Mouse (Mus musculus) cerebellum, postnatal 4 days (tissue): Measurements from ENCODE around the gene Gm10031.

Experiments
- DNase-seq, 2 experiments: peaks; one replicate each; pipeline ENCODE4 v3.0.0; 2022; ENCODE audit warnings: low spot score in 2 of 2, mixed read lengths in 1 of 2

Gm10031 gene

GRCm38 (mm10) chr1:156543999-156544398 lies 20.2 kb downstream of the Gm10031 start:
- no peak for DNase-seq

DNA sequence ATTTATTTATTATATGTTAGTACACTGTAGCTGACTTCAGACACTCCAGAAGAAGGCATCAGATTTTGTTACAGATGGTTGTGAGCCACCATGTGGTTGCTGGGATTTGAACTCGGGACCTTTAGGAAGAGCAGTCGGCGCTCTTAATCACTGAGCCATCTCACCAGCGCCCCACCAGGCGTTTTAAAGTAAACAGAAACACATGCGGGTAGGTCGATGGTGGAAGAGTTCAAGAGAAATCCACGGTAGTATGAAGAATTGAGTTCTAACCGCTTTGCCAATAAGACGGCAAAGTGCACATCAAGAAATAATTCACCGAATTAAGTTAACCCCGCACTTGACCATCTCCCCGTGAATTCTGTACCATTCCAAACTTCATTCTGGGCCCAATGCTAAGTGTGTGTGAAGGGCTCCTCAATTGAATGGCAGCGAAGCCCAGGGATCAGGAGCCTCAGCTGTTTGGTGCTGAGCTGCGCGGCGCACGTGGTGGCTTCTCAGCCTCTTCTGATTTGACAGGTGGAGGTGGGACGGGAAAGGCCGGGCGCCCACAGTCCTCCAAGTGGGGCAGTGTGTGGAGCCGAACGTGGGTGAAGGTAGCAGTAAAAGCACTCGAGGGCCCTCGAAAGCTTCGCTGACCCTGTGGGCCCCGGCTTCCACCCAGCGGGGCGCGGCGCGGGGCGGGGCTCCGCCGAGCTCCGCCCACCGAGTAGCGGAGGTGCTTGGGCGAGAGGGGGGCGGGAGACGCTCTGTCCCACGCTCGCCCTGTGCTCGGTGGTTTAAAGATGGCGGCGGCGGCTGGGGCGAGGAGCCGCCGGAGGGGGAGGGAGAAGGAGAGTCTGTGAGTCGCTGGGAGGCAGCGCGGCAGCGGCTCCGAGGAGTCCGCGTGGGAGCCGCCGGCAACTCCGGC lies 34.5 kb downstream of the Gm10031 start, which contains the start of gene Abl2:
TSS of gene Abl2 (plus strand) at position 763 of the 907 bp plus-strand sequence.
- DNase-seq = peak; percentile 63 to 91

DNA sequence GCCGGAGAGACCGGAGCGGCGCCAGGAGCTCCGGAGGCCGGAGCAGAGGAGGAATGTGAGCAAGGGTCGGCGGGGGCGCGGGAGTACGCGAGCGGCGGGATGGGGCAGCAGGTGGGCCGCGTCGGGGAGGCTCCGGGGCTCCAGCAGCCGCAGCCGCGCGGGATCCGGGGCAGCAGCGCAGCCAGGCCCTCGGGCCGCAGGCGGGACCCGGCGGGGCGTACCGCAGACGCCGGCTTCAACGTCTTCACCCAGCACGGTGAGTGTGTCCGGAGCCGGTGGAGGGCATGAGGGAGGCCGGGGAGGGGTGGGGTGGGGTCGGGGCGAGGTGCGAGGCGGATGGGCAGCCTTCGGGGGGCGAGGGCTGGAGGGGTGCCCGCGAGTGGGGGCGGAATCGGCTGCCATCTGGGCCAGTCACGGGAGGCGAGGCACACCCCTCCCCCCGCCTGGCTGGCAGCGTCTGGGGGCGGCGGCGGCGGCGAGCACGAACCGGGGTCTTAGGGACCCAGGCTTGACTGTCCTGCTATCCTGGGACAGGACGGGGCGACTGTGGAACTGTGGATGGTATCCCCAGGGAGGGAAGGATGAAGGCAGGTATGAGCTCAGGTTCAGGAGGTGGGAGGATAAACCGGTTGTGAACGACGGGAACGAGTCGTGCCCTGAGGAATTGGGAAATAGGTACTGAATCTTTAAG lies 35.3 kb downstream of the Gm10031 start:
- peak; percentile 58 to 70 for DNase-seq

DNA sequence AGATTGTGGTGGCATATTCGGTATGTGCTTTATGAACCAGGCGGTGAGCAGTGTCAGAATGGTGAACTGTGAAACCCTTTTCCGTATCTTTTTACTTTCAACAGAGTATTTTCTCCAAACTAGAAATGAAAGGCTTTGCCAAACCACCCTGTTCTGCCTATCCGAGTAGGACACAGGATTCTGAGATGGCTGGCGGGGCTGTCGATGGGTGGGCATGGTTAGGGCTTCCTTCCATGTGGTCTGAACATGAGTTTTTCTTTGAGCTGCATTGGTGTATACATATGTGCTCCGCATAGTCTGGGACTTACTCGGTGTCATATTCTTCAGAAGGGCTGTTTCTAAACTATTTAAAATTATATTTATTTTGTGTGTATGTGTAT lies 35.8 kb downstream of the Gm10031 start:
- DNase-seq = peak in 1 of 2 experiments; percentile 13

GRCm38 (mm10) chr1:156560500-156560899 lies 36.7 kb downstream of the Gm10031 start:
- no peak for DNase-seq

DNA sequence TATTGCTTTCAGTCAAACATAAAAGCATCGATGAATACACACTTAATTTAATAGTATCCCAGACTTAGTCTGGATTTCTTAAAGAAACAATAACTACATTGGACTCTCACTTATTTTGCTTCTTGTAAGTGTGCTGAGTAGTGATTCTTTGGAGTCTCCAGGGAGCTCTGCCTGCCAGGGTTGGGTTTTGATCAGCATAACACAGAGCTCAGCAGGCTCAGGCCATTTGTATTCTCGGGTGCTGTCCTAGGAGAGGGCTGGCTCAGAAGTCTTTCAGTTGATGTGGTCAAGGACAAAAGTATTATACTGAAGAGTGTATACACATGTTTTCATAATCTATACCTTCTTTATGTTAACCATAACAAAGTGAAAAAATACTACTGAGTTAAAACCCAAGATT lies 41.5 kb downstream of the Gm10031 start:
- no peak for DNase-seq

DNA sequence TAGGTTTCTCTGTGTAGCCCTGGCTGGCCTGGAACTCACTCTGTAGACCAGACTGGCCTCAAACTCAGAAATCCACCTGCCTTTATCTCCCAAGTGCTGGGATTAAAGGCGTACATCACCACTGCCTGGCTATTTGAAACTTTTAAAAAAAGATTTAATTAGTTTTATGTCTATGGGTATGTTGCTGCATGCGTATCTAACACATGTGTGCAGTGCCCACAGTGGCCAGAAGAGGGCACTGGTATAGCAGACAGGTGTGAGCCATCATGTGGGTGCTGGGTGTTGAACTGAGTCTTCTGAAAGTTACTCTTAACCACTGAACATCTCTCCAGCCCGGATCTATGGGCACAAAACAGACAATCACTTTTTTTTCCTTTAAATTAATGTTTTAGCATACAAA lies 42.3 kb downstream of the Gm10031 start:
- DNase-seq = peak in 1 of 2 experiments; percentile 12

GRCm38 (mm10) chr1:156569615-156570014 lies 45.8 kb downstream of the Gm10031 start:
- DNase-seq = no peak

DNA sequence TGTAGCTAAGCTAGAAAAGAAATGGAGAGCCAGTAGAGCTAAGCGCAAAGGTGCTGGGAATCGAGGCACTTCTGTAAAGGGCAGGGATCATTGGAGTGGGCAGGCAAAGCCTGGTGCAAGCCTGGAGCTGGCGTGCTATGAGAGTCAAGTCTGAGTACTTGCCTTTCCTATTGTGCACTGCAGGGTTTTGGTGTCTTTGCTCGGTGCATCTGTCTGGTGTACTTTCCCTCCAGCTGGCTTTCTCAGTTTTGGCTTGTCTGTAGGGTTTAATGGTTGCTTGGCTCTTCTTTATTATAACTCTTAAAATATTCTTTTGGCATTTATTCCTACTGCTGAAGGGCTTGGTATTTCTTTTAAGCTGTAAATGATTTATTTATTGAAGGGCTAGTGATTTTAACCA lies 49.1 kb downstream of the Gm10031 start:
- DNase-seq = no peak
